In genomic region chr12:117214272-117214671, GRCm38 (mm10) we compare ENCODE assay signal across 13 mouse cellular contexts.
A peak's percentile ranks its signal among the peaks of the same experiment; 100 is the strongest.
DNase-seq lines count a peak whose midpoint lies in the region; ATAC-seq and TF ChIP-seq lines count a peak whose summit lies in the region.
"Had no signal": no experiment of that assay in that cellular context is flagged by ENCODE, and none has a peak within 500 bp of the region (broad histone marks: within the 10 kb centered on the region; RNA-seq: fewer than 3 reads in every experiment).

No protein-coding gene starts in this region.

- DNase-seq in left cerebral cortex, adult 2 months (ENCODE audit: extremely low spot score in 1 of 2, low spot score in 2 of 2), result peak; percentile 38 to 71
- DNase-seq in left cerebral cortex, adult 11 months (ENCODE audit: low spot score), result no peak
- peak; percentile 70 to 77 for DNase-seq in right cerebral cortex, postnatal 10 days (ENCODE audit: low spot score in 2 of 2)
- DNase-seq in heart, postnatal 36 days, result no peak
- no peak for DNase-seq in adrenal gland, adult 18-20 months (ENCODE audit: low spot score in 2 of 2)
- DNase-seq: cerebellum, adult 11 months; gastrocnemius, adult 2 months; liver; lung, postnatal 36 days had no signal

- no peak for TF ChIP-seq CTCF in left cerebral cortex, adult 2 months (IDR thresholded peaks at IDR 0.05)

- H3K4me3 ChIP-seq in forebrain, embryonic 13.5 days, result no peak overlapping the region
- H3K4me3 ChIP-seq in forebrain, embryonic 16.5 days (replicated peaks; ENCODE audit: low read length), result no peak overlapping the region
- no peak overlapping the region for H3K4me3 ChIP-seq in left cerebral cortex, adult 2 months
- H3K4me3 ChIP-seq: erythroblast, embryonic 14.5 days; gastrocnemius, adult 2 months had no signal

- H3K27ac ChIP-seq in forebrain, embryonic 13.5 days, result peak overlapping the region; percentile 21; the same call in 1 of the 2 replicates
- no peak overlapping the region for H3K27ac ChIP-seq in forebrain, embryonic 16.5 days (ENCODE audit: low read length)
- peak overlapping the region; percentile 82 for H3K27ac ChIP-seq in left cerebral cortex, adult 2 months
- H3K27ac ChIP-seq: gastrocnemius, adult 2 months had no signal

- ATAC-seq in forebrain, embryonic 13.5 days, result no peak
- no peak for ATAC-seq in forebrain, embryonic 16.5 days
- ATAC-seq in frontal cortex, adult (ENCODE audit: low TSS enrichment), result peak; percentile 38

- no peaks in the 10 kb centered on the region for H3K27me3 ChIP-seq in forebrain, embryonic 13.5 days
- no peaks in the 10 kb centered on the region for H3K27me3 ChIP-seq in forebrain, embryonic 16.5 days (replicated peaks; ENCODE audit: control insufficient read depth, insufficient read depth, low read length)

- 65% methylated on average over 4 of the region's 4 CpGs for WGBS in forebrain, embryonic 13.5 days
- WGBS in forebrain, embryonic 16.5 days, result 46% methylated on average over 4 of the region's 4 CpGs

- no peak overlapping the region for H3K9ac ChIP-seq in forebrain, embryonic 13.5 days
- H3K9ac ChIP-seq in forebrain, embryonic 16.5 days (replicated peaks; ENCODE audit: low read depth, low read length), result no peak overlapping the region

- H3K4me1 ChIP-seq in forebrain, embryonic 13.5 days, result peaks cover 22% of the 10 kb centered on the region
- peaks cover 8% of the 10 kb centered on the region for H3K4me1 ChIP-seq in forebrain, embryonic 16.5 days (replicated peaks; ENCODE audit: control insufficient read depth, insufficient read depth, low read length)

- no peaks in the 10 kb centered on the region for H3K9me3 ChIP-seq in forebrain, embryonic 13.5 days (replicated peaks)
- no peaks in the 10 kb centered on the region for H3K9me3 ChIP-seq in forebrain, embryonic 16.5 days (ENCODE audit: control insufficient read depth, low read length)

- intact Hi-C loops in left cerebral cortex, adult 2 months (cut with DNase I), result no loop called here
- intact Hi-C loops in heart, postnatal 36 days (cut with DNase I), result no loop called here

- H3K4me2 ChIP-seq in forebrain, embryonic 13.5 days, result no peak overlapping the region
- no peak overlapping the region for H3K4me2 ChIP-seq in forebrain, embryonic 16.5 days (ENCODE audit: low read length)

- peaks cover 62% of the 10 kb centered on the region for H3K36me3 ChIP-seq in forebrain, embryonic 13.5 days (ENCODE audit: poor library complexity, severe bottlenecking)
- no peaks in the 10 kb centered on the region for H3K36me3 ChIP-seq in forebrain, embryonic 16.5 days (ENCODE audit: control insufficient read depth, insufficient read depth)

Comparison
In these comparisons a context has a peak if more than half of its experiments do, and no peak if none do; other contexts are left out.
1. DNase-seq: peak in left cerebral cortex, adult 2 months (2 of 2) and right cerebral cortex, postnatal 10 days (2 of 2); none in left cerebral cortex, adult 11 months (single experiment), heart, postnatal 36 days (0 of 2) and adrenal gland, adult 18-20 months (0 of 2).